Mouse (Mus musculus): Measurements from ENCODE around the gene 9130230L23Rik.

- TF ChIP-seq MEF2A (IDR thresholded peaks at IDR 0.05; ENCODE audit: extremely low read depth, insufficient replicate concordance, low read depth, low read length, poor library complexity, severe bottlenecking), result no peak
- no peak for TF ChIP-seq EP300 (IDR thresholded peaks at IDR 0.05; ENCODE audit: low read depth in 1 of 2, low read length in 2 of 2)
- no peak for TF ChIP-seq SIN3A (IDR thresholded peaks at IDR 0.05; ENCODE audit: low read length)
- no peak for TF ChIP-seq TAL1 (IDR thresholded peaks at IDR 0.05; ENCODE audit: low read length)
Observed at GRCm38 (mm10) chr5:66014437-66014836, 10.4 kb upstream of the 9130230L23Rik start.

Measured in MEL (cell line).